Mouse (Mus musculus) erythroblast, embryonic 14.5 days (primary cell): Measurements from ENCODE around the gene Itgam. TPM values are rescaled to one million over a fixed set of nuclear protein-coding genes. Genes with fewer than 3 reads are reported as not detected.
"Not testable (repeated sequence)": the region's sequence is repeated elsewhere in the genome, so short reads cannot be mapped to it uniquely, and the experiment has no call there.

Source experiments
- H3K27me3 ChIP-seq: 2 replicates; pipeline ENCODE4 v1.6.1; 2012; ENCODE audit warnings: inconsistent platforms; ENCODE audit not compliant: control insufficient read depth
- H3K36me3 ChIP-seq: 2 replicates; pipeline ENCODE4 v1.6.1; 2012; ENCODE audit warnings: mild to moderate bottlenecking, inconsistent platforms; ENCODE audit not compliant: control insufficient read depth
- H3K4me1 ChIP-seq: 2 replicates; pipeline ENCODE4 v1.6.1; 2012; ENCODE audit warnings: inconsistent platforms; ENCODE audit not compliant: control insufficient read depth
- H3K4me3 ChIP-seq: replicated peaks from 2 replicates; pipeline ENCODE3; 2012; ENCODE audit warnings: moderate library complexity, mild to moderate bottlenecking, inconsistent platforms
- H3K9me3 ChIP-seq: 2 replicates; pipeline ENCODE4 v1.6.1; 2012; ENCODE audit warnings: low read length, inconsistent platforms, mixed read lengths; ENCODE audit not compliant: control insufficient read depth
- GATA1 ChIP-seq: IDR thresholded peaks from 2 replicates; pipeline ENCODE4 v1.6.1; 2012; ENCODE audit warnings: low read length, inconsistent platforms, mixed read lengths
- TAL1 ChIP-seq: IDR thresholded peaks from 3 replicates; pipeline ENCODE4 v1.6.1; 2012; ENCODE audit warnings: low read length, inconsistent platforms, mixed read lengths
- polyA plus RNA-seq: library from polyadenylated mRNA; stranded (reverse); fragments of >175 nt; gene quantifications from 2 replicates; pipeline ENCODE4 v1.2.3, GENCODE M21; 2012

Gene Itgam
- polyA plus RNA-seq, 1 experiment, result 0.01 TPM

GRCm38 (mm10) chr7:128139611-128140010, 77.2 kb downstream of the Itgam start:
- Histone ChIP-seq H3K27me3 (no peaks in the 10 kb centered on the region), H3K4me1 (no peaks in the 10 kb centered on the region), H3K4me3 (no peak overlapping the region), H3K9me3 (no peaks in the 10 kb centered on the region), H3K36me3 (no peaks in the 10 kb centered on the region)
- TF ChIP-seq GATA1, result no peak
- TF ChIP-seq TAL1, result no peak

GRCm38 (mm10) chr7:128150970-128151369, 88.5 kb downstream of the Itgam start:
- Histone ChIP-seq H3K4me3 (no peak overlapping the region), H3K4me1 (no peaks in the 10 kb centered on the region), H3K9me3 (no peaks in the 10 kb centered on the region), H3K36me3 (no peaks in the 10 kb centered on the region), H3K27me3 (no peaks in the 10 kb centered on the region)
- TF ChIP-seq GATA1 (no peak), TAL1 (no peak)

- no peak for TF ChIP-seq TAL1
- TF ChIP-seq GATA1, result no peak
- no peak within 1 kb of the TSS for H3K4me3 ChIP-seq
- H3K9me3 ChIP-seq, result no peaks in the 10 kb centered on the region
- H3K36me3 ChIP-seq, result no peaks in the 10 kb centered on the region
- no peaks in the 10 kb centered on the region for H3K27me3 ChIP-seq
- H3K4me1 ChIP-seq, result no peaks in the 10 kb centered on the region
Observed at GRCm38 (mm10) chr7:128154076-128154475, 91.6 kb downstream of the Itgam start, which contains the start of gene Itgad. Gene Itgad (plus strand): TSS chr7:128154376.

- Histone ChIP-seq H3K4me1 (no peaks in the 10 kb centered on the region), H3K9me3 (no peaks in the 10 kb centered on the region), H3K27me3 (no peaks in the 10 kb centered on the region), H3K36me3 (no peaks in the 10 kb centered on the region), H3K4me3 (no peak overlapping the region)
- TF ChIP-seq GATA1 (no peak), TAL1 (no peak)
Observed at GRCm38 (mm10) chr7:128154924-128155323, 92.5 kb downstream of the Itgam start.

DNA sequence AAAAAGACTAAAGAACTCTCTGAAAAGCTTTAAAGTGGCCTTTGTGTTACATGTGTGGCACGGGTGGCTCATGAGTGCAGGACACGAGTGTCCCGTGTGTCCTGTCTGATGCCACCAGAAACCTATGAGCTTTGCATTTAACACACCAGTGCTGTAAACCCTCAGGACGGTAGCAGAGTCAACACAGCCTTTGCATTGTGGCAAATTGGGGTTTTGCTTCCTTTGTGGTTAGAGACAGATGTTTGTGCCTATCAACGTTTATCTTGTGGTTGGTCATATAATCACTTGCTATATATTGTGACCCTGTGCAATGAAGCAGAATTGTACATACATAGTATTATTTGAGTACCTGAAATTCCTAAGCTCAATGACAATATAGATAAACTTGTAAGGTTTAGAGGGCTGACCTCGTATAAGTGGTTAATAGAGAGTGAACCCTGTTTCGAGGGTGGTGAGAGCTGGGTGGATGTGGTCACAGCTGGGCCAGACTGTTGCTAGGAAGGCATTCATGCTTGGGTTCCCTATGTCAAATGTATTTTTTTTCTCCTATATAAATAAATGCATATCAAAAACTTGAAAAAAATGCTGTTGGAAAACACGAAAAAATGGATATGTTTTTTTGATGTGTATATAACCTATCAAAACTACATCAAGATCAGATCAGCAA, 96.4 kb downstream of the Itgam start:
- not testable (repeated sequence) for H3K4me3 ChIP-seq, H3K36me3 ChIP-seq, H3K4me1 ChIP-seq, H3K9me3 ChIP-seq, H3K27me3 ChIP-seq

GRCm38 (mm10) chr7:128164001-128164400, 101.6 kb downstream of the Itgam start:
- Histone ChIP-seq H3K4me3 (no peak overlapping the region), H3K36me3 (no peaks in the 10 kb centered on the region), H3K27me3 (no peaks in the 10 kb centered on the region), H3K9me3 (no peaks in the 10 kb centered on the region), H3K4me1 (no peaks in the 10 kb centered on the region)
- no peak for TF ChIP-seq TAL1
- no peak for TF ChIP-seq GATA1

- Histone ChIP-seq H3K4me3 (no peak overlapping the region), H3K27me3 (no peaks in the 10 kb centered on the region), H3K36me3 (no peaks in the 10 kb centered on the region), H3K4me1 (no peaks in the 10 kb centered on the region), H3K9me3 (no peaks in the 10 kb centered on the region)
- no peak for TF ChIP-seq GATA1
- no peak for TF ChIP-seq TAL1
Observed at GRCm38 (mm10) chr7:128166391-128166790, 104.0 kb downstream of the Itgam start.

Other genes with a start within 250 kb of the Itgam start
- 1.4 and 1.5 TPM in 2 replicates for gene Stx4a, start 238.3 kb upstream of the Itgam start, polyA plus RNA-seq
- 0.01 TPM in 1 of 2 replicates, not detected in the other for gene Stx1b, start 238.1 kb upstream of the Itgam start, polyA plus RNA-seq
- gene Zfp646, start 186.4 kb upstream of the Itgam start, polyA plus RNA-seq, result 1.3 TPM in 2 replicates
- gene Zfp668, start 185.8 kb upstream of the Itgam start, polyA plus RNA-seq, result 1.3 and 1.5 TPM in 2 replicates
- gene Prss53, start 171.7 kb upstream of the Itgam start, polyA plus RNA-seq, result 0.03 and 0.05 TPM in 2 replicates
- gene Gm21974, start 167.2 kb upstream of the Itgam start, polyA plus RNA-seq, result not detected in 2 replicates
- 0.89 and 1.3 TPM in 2 replicates for gene Vkorc1, start 167.0 kb upstream of the Itgam start, polyA plus RNA-seq
- 13.1 and 18.3 TPM in 2 replicates for gene Bckdk, start 158.6 kb upstream of the Itgam start, polyA plus RNA-seq
- gene Kat8, start 150.1 kb upstream of the Itgam start, polyA plus RNA-seq, result 0.44 and 0.49 TPM in 2 replicates
- 0.04 TPM in 1 of 2 replicates, not detected in the other for gene Prss8, start 132.5 kb upstream of the Itgam start, polyA plus RNA-seq
- gene Prss36, start 115.9 kb upstream of the Itgam start, polyA plus RNA-seq, result 0.21 and 0.28 TPM in 2 replicates
- gene Fus, start 95.2 kb upstream of the Itgam start, polyA plus RNA-seq, result 39.4 and 42.2 TPM in 2 replicates
- 0.19 and 0.25 TPM in 2 replicates for gene Pycard, start 68.8 kb upstream of the Itgam start, polyA plus RNA-seq
- gene Trim72, start 58.7 kb upstream of the Itgam start, polyA plus RNA-seq, result 0.02 TPM in 1 of 2 replicates, not detected in the other
- gene Gm49368, start within 50 bp of the Itgam start, polyA plus RNA-seq, result not detected in 2 replicates
- not detected in 2 replicates for gene Itgax, start 66.9 kb downstream of the Itgam start, polyA plus RNA-seq
- gene Itgad, start 91.7 kb downstream of the Itgam start, polyA plus RNA-seq, result not detected in 2 replicates
- 0.10 TPM in 1 of 2 replicates, not detected in the other for gene Cox6a2, start 143.7 kb downstream of the Itgam start, polyA plus RNA-seq
- 2.1 and 2.3 TPM in 2 replicates for gene Armc5, start 174.7 kb downstream of the Itgam start, polyA plus RNA-seq
- 0.03 and 0.12 TPM in 2 replicates for gene 9130023H24Rik, start 175.4 kb downstream of the Itgam start, polyA plus RNA-seq
- 0.27 and 0.30 TPM in 2 replicates for gene Tgfb1i1, start 184.2 kb downstream of the Itgam start, polyA plus RNA-seq
- gene Slc5a2, start 203.0 kb downstream of the Itgam start, polyA plus RNA-seq, result 0.88 and 1.4 TPM in 2 replicates
- gene BC017158, start 235.5 kb downstream of the Itgam start, polyA plus RNA-seq, result 7.3 and 9.0 TPM in 2 replicates